Mouse (Mus musculus): ENCODE measurements around the gene Ttll11. TPM values are rescaled to one million over a fixed set of nuclear protein-coding genes. Genes with fewer than 3 reads are reported as not detected.

Ttll11 gene
- polyA plus RNA-seq (2012; rRNA removed), result 2.4 and 2.8 TPM in 2 replicates

GRCm38 (mm10) chr2:35979644-35980021, at the start of gene Ttll11:
Gene Ttll11, minus strand, starts transcription at chr2:35979913.

Other genes with a start within 250 kb of the Ttll11 start
- 76.9 and 80.2 TPM in 2 replicates for gene Ndufa8, start 69.5 kb upstream of the Ttll11 start, polyA plus RNA-seq (2012; rRNA removed)
- not detected in 2 replicates for gene Morn5, start 69.5 kb upstream of the Ttll11 start, polyA plus RNA-seq (2012; rRNA removed)
- 0.40 and 1.1 TPM in 2 replicates for gene Lhx6, start 125.5 kb upstream of the Ttll11 start, polyA plus RNA-seq (2012; rRNA removed)
- 11.8 and 20.3 TPM in 2 replicates for gene Mrrf, start 156.5 kb upstream of the Ttll11 start, polyA plus RNA-seq (2012; rRNA removed)
- gene Rbm18, start 156.9 kb upstream of the Ttll11 start, polyA plus RNA-seq (2012; rRNA removed), result 5.8 and 6.3 TPM in 2 replicates